Mouse (Mus musculus) forebrain, embryonic 12.5 days (tissue): Measurements from ENCODE around the gene Sv2a. TPM values are rescaled to one million over a fixed set of nuclear protein-coding genes. Genes with fewer than 3 reads are reported as not detected.

Experiments used
- ATAC-seq: fragments of 200-750 bp; cut with Nextera tagmentation; 2 replicates; pipeline ENCODE4 v1.8.0; 2017; ENCODE audit warnings: moderate TSS enrichment; ENCODE audit not compliant: low FRiP score
- H3K27ac ChIP-seq: fragments of 300-500 bp; sonication (generic); 2 replicates; pipeline ENCODE4 v1.5.1; 2016; ENCODE audit warnings: mild to moderate bottlenecking
- H3K27me3 ChIP-seq: fragments of 300-500 bp; sonication (generic); 2 replicates; pipeline ENCODE4 v1.6.1; 2016; ENCODE audit warnings: mild to moderate bottlenecking
- H3K36me3 ChIP-seq: fragments of 300-500 bp; sonication (generic); replicated peaks from 2 replicates; pipeline ENCODE4 v1.6.1; 2016; ENCODE audit warnings: mild to moderate bottlenecking
- H3K4me1 ChIP-seq: fragments of 300-500 bp; sonication (generic); 2 replicates; pipeline ENCODE4 v1.6.1; 2016
- H3K4me2 ChIP-seq: fragments of 300-500 bp; sonication (generic); 2 replicates; pipeline ENCODE4 v1.6.1; 2016; ENCODE audit warnings: mild to moderate bottlenecking, moderate library complexity
- H3K4me3 ChIP-seq: fragments of 300-500 bp; sonication (generic); replicated peaks from 2 replicates; pipeline ENCODE4 v1.5.1; 2016; ENCODE audit warnings: mild to moderate bottlenecking
- H3K9ac ChIP-seq: fragments of 300-500 bp; sonication (generic); 2 replicates; pipeline ENCODE4 v1.6.1; 2016; ENCODE audit warnings: mild to moderate bottlenecking
- H3K9me3 ChIP-seq: fragments of 300-500 bp; sonication (generic); 2 replicates; pipeline ENCODE4 v1.6.1; 2016
- WGBS: fragments of 180-500 bp; shearing (Covaris S2); methylation state at CpG from one replicate; pipeline ENCODE4 v1.1.7; 2016; 5-methylcytosine and 5-hydroxymethylcytosine counted together
- polyA plus RNA-seq: library from polyadenylated mRNA; unstranded; fragments of >200 nt; fragmentation: Nextera tagmentation; extraction: Ambion mirVana; gene quantifications from 2 replicates; pipeline ENCODE4 v1.2.1, GENCODE M21; 2016

The Sv2a gene
- polyA plus RNA-seq, result 22.9 and 24.3 TPM in 2 replicates

DNA sequence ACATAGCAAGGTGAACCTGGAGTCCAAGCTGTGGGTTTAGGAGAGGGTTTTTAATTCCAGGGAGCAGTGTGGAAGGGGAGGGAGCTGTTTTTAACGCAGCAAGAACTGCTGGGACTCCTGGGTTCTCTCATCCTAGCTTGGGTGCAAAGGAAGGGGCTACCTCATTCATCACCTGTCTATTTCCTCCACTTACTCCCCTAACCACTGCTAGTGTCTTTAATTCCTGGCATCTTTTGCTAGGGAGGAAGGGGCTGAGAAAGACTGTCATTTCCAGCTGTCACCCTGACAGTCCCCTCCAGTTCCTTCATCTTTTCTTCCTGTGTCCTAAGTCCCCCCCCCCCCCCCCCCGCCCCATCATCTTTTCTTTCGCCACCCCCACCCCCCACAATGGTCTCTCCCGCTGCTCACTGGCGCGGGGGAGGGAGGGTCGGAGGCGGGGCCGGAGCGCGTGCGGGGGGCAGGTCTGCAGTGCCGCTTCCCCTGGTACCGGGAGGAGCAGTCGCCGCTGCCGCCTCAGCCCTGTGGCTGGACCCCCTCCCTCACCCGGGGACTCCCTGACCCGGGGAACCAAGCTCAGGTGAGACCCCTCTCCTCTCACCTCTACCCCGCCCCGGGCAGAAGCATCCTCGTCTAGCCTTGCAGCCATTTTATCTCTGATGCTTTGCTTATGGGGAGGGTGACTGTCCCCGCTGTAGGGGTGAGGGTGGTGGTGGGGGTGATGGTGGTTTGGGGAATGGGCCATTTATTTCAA lies at the start of gene Sv2a:
TSS of gene Sv2a (plus strand) at position 425 of the 751 bp plus-strand sequence.
- peaks cover 5% of the 10 kb centered on the region; the same call in 1 of the 2 replicates for H3K27me3 ChIP-seq
- peak within 1 kb of the TSS; percentile 71 for H3K27ac ChIP-seq
- WGBS, result 0% methylated on average over 15 of the region's 23 CpGs

DNA sequence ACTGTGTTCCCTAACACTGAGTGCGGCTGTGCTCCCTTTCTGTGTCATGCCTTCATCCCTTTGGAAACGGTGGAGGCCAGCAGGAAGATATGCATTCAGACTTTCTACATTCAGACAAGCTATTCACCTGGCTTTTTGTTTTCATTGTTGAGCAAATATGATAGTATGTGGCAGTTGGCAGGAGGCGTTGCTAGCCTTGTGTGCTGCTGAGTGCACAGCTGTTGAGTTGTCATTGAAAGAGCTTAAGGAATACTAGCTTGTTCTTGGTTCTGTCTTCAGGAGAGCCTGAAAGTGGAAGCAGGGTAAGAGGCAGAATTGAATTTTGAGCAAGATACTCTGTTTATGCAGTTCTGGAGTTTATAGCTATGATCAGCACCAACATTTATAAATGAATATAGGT lies 48.5 kb upstream of the Sv2a start:
- ATAC-seq, result no peak
- no peak overlapping the region for H3K4me3 ChIP-seq
- peaks cover 5% of the 10 kb centered on the region; the same call in 1 of the 2 replicates for H3K4me1 ChIP-seq
- WGBS, result 83% methylated on average over 3 of the region's 3 CpGs
- no peaks in the 10 kb centered on the region for H3K27me3 ChIP-seq
- H3K9me3 ChIP-seq, result no peaks in the 10 kb centered on the region
- H3K4me2 ChIP-seq, result no peak overlapping the region
- H3K36me3 ChIP-seq, result no peaks in the 10 kb centered on the region
- no peak overlapping the region for H3K9ac ChIP-seq
- H3K27ac ChIP-seq, result no peak overlapping the region

More for the DNA sequence above, at the start of gene Sv2a:
- peak within 1 kb of the TSS; percentile 73 for H3K9ac ChIP-seq
- peak within 1 kb of the TSS; percentile 56 for H3K4me3 ChIP-seq
- peak; percentile 62 for ATAC-seq
- H3K36me3 ChIP-seq, result peaks cover 30% of the 10 kb centered on the region
- H3K4me2 ChIP-seq, result peak within 1 kb of the TSS; percentile 83
- no peaks in the 10 kb centered on the region for H3K9me3 ChIP-seq
- peaks cover 26% of the 10 kb centered on the region for H3K4me1 ChIP-seq

DNA sequence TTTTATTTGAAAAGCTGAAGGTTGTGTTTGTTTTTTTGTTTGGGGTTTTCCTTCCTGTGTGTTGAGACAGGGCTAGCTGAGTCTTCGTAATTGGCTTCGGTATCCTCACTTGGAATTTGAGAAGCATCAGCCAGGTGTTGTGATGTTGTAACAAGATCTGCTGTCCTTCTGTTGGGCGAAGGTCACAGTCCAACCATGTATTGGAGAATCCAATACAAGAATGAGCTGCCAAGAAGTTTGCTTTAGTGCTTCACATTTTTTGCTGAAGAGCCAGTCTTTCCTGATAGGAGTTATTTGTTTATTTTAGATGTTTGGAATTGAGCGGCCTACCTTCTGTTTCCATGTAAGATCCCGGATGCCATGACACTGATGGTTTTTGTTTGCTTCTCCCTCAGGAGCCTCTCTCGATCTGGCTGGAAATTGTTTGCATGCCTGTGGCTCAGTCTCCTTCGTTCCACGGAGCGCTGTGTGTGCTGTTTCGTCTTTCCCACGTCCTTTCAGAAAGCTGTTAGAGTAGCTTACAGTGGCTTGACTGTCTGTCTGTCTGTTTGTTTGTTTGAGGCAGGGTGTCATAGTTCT lies 47.5 kb upstream of the Sv2a start:
- H3K4me3 ChIP-seq, result no peak overlapping the region
- no peak overlapping the region for H3K9ac ChIP-seq
- no peaks in the 10 kb centered on the region for H3K9me3 ChIP-seq
- peaks cover 5% of the 10 kb centered on the region; the same call in 1 of the 2 replicates for H3K4me1 ChIP-seq
- no peak overlapping the region for H3K4me2 ChIP-seq
- no peak overlapping the region for H3K27ac ChIP-seq
- no peaks in the 10 kb centered on the region for H3K27me3 ChIP-seq
- H3K36me3 ChIP-seq, result no peaks in the 10 kb centered on the region
- 74% methylated on average over 11 of the region's 11 CpGs for WGBS
- ATAC-seq, result no peak

DNA sequence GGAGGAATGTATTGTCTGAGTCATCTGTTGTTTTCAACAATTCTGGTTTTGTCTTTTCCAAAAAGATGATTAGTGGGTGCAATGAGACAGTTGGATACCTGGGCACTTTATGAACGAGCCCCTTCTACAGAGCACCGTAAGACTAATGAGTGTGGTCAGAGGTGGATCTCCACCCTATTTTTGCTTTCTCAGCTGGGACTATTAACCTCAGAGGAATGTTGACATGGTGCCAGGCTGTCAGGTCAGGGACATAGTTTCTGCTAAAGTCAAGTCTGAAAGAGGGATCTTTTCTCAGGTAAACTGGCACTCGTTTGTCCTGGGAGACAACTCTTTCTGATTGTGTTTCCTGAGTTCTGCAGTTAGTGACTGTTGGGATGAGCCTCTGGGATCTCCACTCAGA lies 45.9 kb upstream of the Sv2a start:
- no peak overlapping the region for H3K4me2 ChIP-seq
- ATAC-seq, result no peak
- WGBS, result 77% methylated on average over 3 of the region's 3 CpGs

DNA sequence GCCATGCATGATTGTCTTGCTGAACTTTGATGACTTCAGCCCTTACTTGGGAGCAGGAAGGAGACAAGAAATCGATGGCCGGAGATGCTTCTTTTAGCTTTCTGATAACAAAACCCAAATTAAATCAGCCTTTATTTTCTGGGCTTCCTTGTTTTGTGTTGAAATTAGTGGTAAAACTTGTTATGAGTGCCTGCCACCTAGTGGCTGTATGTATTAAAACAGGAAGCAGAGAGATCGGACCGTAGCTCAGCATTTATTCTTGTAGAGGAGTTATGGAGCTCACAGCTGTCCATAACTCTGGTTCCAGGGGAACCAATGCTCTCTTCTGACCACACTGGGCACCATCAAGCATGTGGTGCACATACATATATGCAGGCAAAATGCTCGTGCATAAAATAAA lies 33.0 kb upstream of the Sv2a start:
- H3K4me1 ChIP-seq, result no peaks in the 10 kb centered on the region
- no peak overlapping the region for H3K27ac ChIP-seq
- no peaks in the 10 kb centered on the region for H3K27me3 ChIP-seq
- no peak overlapping the region for H3K4me2 ChIP-seq
- H3K9ac ChIP-seq, result no peak overlapping the region
- H3K36me3 ChIP-seq, result peaks cover 45% of the 10 kb centered on the region
- no peak for ATAC-seq
- WGBS, result 25% methylated on average over 5 of the region's 5 CpGs
- H3K9me3 ChIP-seq, result no peaks in the 10 kb centered on the region
- no peak overlapping the region for H3K4me3 ChIP-seq

More for the DNA sequence above, 45.9 kb upstream of the Sv2a start:
- H3K9me3 ChIP-seq, result no peaks in the 10 kb centered on the region
- no peak overlapping the region for H3K9ac ChIP-seq
- H3K27ac ChIP-seq, result no peak overlapping the region
- no peak overlapping the region for H3K4me3 ChIP-seq
- no peaks in the 10 kb centered on the region for H3K27me3 ChIP-seq
- peaks cover 10% of the 10 kb centered on the region for H3K4me1 ChIP-seq
- no peaks in the 10 kb centered on the region for H3K36me3 ChIP-seq

DNA sequence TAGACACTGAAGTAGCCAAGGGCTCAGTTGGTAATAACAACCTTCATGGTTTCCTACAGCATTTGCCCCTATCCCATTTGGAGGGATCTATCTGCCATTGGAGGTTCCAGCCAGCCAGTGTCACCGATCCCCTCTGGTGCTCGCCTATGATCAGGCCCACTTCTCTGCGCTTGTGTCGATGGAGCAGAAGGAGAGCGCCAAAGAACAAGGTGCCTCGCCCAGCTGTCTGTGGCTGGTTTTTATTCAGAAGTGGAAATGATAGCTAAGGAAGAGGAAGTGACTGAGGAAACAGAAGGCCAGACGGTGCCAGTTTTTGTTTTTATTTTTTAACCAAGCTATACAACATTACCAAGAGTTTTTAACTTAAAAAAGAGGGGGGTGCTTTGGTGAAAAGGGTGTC lies 29.1 kb upstream of the Sv2a start:
- H3K9ac ChIP-seq, result no peak overlapping the region
- H3K4me2 ChIP-seq, result no peak overlapping the region
- 92% methylated on average over 7 of the region's 7 CpGs for WGBS
- ATAC-seq, result no peak
- peaks cover 57% of the 10 kb centered on the region for H3K36me3 ChIP-seq
- H3K4me3 ChIP-seq, result no peak overlapping the region
- H3K27ac ChIP-seq, result no peak overlapping the region
- no peaks in the 10 kb centered on the region for H3K9me3 ChIP-seq
- H3K27me3 ChIP-seq, result no peaks in the 10 kb centered on the region
- H3K4me1 ChIP-seq, result no peaks in the 10 kb centered on the region

DNA sequence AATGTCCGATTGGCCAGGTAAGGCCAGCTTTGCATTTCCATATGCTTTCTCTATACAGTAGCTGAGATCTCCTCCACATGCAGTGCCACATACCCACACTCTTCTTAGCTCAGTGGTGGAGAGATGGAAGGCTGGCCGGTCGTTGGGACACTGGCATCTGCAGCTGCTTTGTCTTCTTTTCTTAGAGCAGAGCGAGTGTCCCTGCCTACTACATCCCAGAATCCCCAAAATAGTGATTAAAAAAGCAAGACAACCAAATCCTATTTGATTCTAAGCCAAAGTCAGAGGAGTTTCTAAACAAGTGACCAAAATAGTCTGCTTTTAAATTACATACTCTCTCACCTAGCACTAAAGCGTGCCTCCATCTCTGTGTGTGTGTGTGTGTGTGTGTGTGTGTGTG lies 28.3 kb upstream of the Sv2a start:
- WGBS, result 94% methylated on average over 5 of the region's 5 CpGs
- H3K36me3 ChIP-seq, result peaks cover 57% of the 10 kb centered on the region

DNA sequence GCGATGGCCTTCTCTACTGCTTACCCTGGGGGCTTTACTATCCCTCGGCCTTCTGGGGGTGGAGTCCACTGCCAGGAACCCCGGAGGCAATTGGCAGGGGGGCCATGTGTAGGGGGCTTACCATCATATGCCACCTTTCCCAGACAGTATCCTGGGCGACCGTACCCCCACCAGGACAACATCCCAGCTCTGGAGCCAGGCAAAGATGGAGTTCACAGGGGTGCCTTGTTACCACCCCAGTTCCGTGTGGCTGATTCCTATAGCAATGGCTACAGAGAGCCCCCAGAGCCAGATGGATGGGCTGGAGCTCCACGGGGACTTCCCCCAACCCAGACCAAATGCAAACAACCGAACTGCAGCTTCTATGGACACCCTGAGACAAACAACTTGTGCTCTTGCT lies 25.4 kb upstream of the Sv2a start:
- Histone ChIP-seq H3K9me3 (no peaks in the 10 kb centered on the region), H3K27ac (no peak overlapping the region), H3K4me1 (peaks cover 5% of the 10 kb centered on the region), H3K4me3 (no peak overlapping the region), H3K9ac (no peak overlapping the region), H3K27me3 (no peaks in the 10 kb centered on the region), H3K36me3 (peaks cover 55% of the 10 kb centered on the region), H3K4me2 (no peak overlapping the region)
- 87% methylated on average over 8 of the region's 8 CpGs for WGBS
- no peak for ATAC-seq

More for the DNA sequence above, 28.3 kb upstream of the Sv2a start:
- no peak overlapping the region for H3K9ac ChIP-seq
- H3K4me2 ChIP-seq, result no peak overlapping the region
- ATAC-seq, result no peak
- no peaks in the 10 kb centered on the region for H3K9me3 ChIP-seq
- H3K27me3 ChIP-seq, result no peaks in the 10 kb centered on the region
- H3K4me1 ChIP-seq, result no peaks in the 10 kb centered on the region
- no peak overlapping the region for H3K4me3 ChIP-seq
- no peak overlapping the region for H3K27ac ChIP-seq

DNA sequence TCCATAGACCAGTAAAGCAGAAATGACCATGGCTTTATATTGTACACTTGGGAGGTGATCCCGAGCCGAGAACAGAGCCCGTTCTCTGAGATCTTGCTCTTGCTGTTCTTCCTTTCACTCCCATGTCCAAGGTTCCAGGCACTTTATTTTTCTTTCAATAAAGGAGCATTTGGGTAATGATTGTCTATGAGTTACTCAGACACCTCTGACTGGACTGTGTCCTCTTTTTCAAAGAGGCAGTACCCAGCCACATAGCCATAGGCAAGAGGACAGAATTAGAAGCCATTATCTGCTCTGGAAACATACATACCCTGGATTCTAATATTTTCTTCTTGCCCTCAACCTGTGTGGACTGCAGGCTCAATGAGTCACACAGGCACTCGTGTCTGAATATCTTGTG lies 21.1 kb upstream of the Sv2a start:
- Histone ChIP-seq H3K27ac (no peak overlapping the region), H3K9ac (no peak overlapping the region), H3K9me3 (no peaks in the 10 kb centered on the region), H3K4me1 (peaks cover 26% of the 10 kb centered on the region), H3K27me3 (no peaks in the 10 kb centered on the region), H3K36me3 (peaks cover 12% of the 10 kb centered on the region), H3K4me3 (no peak overlapping the region), H3K4me2 (no peak overlapping the region)
- 80% methylated on average over 4 of the region's 4 CpGs for WGBS
- no peak for ATAC-seq

DNA sequence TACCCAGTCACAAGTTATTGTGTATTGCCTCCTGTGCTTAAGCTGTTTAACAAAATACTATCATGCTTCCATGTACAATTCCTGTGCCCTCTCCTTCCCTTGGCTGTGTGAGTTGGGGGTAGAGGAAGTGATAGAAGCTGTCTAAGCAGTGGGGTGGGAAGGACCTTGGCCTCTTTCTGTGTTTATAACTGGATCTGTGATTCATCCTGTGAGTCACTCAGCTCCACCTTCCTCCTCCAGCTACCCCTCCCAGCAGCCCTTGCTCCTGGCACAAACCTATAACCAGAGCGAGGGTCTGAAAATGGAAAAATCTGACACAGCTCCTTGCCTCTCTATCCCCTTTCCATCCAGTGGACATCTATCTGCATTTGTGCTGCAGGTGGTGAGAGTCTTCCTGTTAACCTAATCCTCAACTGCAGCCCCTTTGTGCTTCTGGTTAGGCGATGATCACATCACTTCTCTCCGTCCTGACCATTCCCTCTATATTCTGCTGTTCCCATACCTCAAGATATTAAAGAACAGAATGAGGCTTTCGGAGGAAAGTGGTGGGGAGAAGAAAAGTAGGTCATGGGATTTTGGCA lies 20.6 kb upstream of the Sv2a start:
- Histone ChIP-seq H3K27me3 (no peaks in the 10 kb centered on the region), H3K36me3 (peaks cover 7% of the 10 kb centered on the region), H3K4me2 (peak overlapping the region; percentile 82), H3K9ac (peak overlapping the region; percentile 55; the same call in 1 of the 2 replicates), H3K4me3 (no peak overlapping the region), H3K4me1 (peaks cover 26% of the 10 kb centered on the region), H3K27ac (peak overlapping the region; percentile 63), H3K9me3 (no peaks in the 10 kb centered on the region)
- no peak for ATAC-seq
- 55% methylated on average over 4 of the region's 4 CpGs for WGBS

DNA sequence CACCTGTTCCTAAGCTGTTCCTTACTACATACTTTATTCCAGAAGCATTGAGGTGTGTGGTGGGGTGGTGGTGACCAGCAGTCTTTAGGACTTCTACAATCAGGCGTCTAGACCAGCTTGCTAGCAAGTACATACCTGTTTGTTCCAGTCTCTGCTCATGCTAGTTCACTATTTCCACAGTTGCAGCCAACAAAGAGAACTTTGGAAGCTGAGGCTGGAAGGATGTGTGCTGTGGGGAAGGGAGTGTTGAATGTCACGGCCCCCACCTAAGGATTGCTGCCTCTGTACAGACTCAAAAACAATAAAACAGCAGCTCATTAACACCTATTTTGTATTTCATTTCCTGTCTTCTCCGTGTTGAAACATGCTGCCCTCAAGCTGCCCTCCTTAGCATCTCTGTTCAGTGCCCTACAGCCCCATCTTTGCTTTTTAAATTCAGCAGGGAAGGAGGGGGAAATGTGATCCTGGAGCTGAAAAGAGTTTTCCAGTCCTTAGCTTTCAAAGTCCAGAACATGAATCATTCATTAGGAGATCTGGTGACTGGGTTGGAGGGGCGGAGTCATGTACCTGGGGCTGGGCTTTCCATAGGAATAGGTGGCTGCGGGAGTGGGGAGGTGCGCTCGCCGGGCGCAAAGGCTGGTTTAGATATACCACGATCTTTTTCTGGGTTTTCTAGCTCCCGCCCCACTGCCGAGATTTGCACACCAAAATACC lies 20.0 kb upstream of the Sv2a start:
- Histone ChIP-seq H3K4me2 (peak overlapping the region; percentile 82), H3K9ac (peak overlapping the region; percentile 55), H3K4me3 (peak overlapping the region; percentile 37), H3K27ac (peak overlapping the region; percentile 63), H3K9me3 (no peaks in the 10 kb centered on the region), H3K36me3 (peaks cover under 1% of the 10 kb centered on the region; the same call in 1 of the 2 replicates), H3K4me1 (peaks cover 26% of the 10 kb centered on the region), H3K27me3 (no peaks in the 10 kb centered on the region)
- peak; percentile 56; the same call in 1 of the 2 replicates for ATAC-seq
- WGBS, result under 1% methylated on average over 12 of the region's 12 CpGs
